Mouse (Mus musculus) embryonic facial prominence, embryonic 14.5 days (tissue): ENCODE results near the gene Olfm2. TPM values are rescaled to one million over a fixed set of nuclear protein-coding genes. Genes with fewer than 3 reads are reported as not detected.
"Not testable (repeated sequence)": the region's sequence is repeated elsewhere in the genome, so short reads cannot be mapped to it uniquely, and the experiment has no call there.

Experiments used
- ATAC-seq: fragments of 200-750 bp; cut with Nextera tagmentation; 2 replicates; pipeline ENCODE4 v1.8.0; 2017; ENCODE audit warnings: low read depth, moderate number of reproducible peaks, moderate TSS enrichment
- DNase-seq: peaks from one replicate; pipeline ENCODE4 v3.0.0-alpha.2; 2015; ENCODE audit warnings: low spot score
- H3K27ac ChIP-seq: fragments of 300-500 bp; sonication (generic); replicated peaks from 2 replicates; pipeline ENCODE4 v1.5.1; 2014; ENCODE audit warnings: low read depth, mild to moderate bottlenecking, low read length, moderate library complexity
- H3K27me3 ChIP-seq: fragments of 300-500 bp; sonication (generic); replicated peaks from 2 replicates; pipeline ENCODE4 v1.6.1; 2014; ENCODE audit warnings: low read length; ENCODE audit not compliant: control insufficient read depth, insufficient read depth
- H3K36me3 ChIP-seq: fragments of 300-500 bp; sonication (generic); 2 replicates; pipeline ENCODE4 v1.6.1; 2014; ENCODE audit warnings: low read length, mixed read lengths; ENCODE audit not compliant: control insufficient read depth, insufficient read depth
- H3K4me1 ChIP-seq: fragments of 300-500 bp; sonication (generic); 2 replicates; pipeline ENCODE4 v1.6.1; 2014; ENCODE audit warnings: antibody characterized with exemption, low read length; ENCODE audit not compliant: control insufficient read depth, insufficient read depth
- H3K4me2 ChIP-seq: fragments of 300-500 bp; sonication (generic); 2 replicates; pipeline ENCODE4 v1.6.1; 2014; ENCODE audit warnings: low read depth, mild to moderate bottlenecking, low read length, moderate library complexity, mixed read lengths
- H3K4me3 ChIP-seq: fragments of 300-500 bp; sonication (generic); 2 replicates; pipeline ENCODE4 v1.5.1; 2014; ENCODE audit warnings: low read depth, mild to moderate bottlenecking, low read length
- H3K9ac ChIP-seq: fragments of 300-500 bp; sonication (generic); 2 replicates; pipeline ENCODE4 v1.6.1; 2014; ENCODE audit warnings: low read depth, mild to moderate bottlenecking, low read length, moderate library complexity, mixed read lengths
- H3K9me3 ChIP-seq: fragments of 300-500 bp; sonication (generic); 2 replicates; pipeline ENCODE4 v1.6.1; 2016; ENCODE audit warnings: low read length; ENCODE audit not compliant: control insufficient read depth
- WGBS: fragments of 180-500 bp; shearing (Covaris S2); extraction: QIAGEN DNeasy Blood & Tissue Kit; methylation state at CpG from one replicate; pipeline ENCODE4 v1.1.7; 2014; 5-methylcytosine and 5-hydroxymethylcytosine counted together
- polyA plus RNA-seq: library from polyadenylated mRNA; unstranded; fragments of >200 nt; fragmentation: Nextera tagmentation; extraction: Ambion mirVana; gene quantifications from 2 replicates; pipeline ENCODE4 v1.2.1, GENCODE M21; 2014

The Olfm2 gene
- polyA plus RNA-seq, 1 experiment from 2014 or later = 9.2 TPM

DNA sequence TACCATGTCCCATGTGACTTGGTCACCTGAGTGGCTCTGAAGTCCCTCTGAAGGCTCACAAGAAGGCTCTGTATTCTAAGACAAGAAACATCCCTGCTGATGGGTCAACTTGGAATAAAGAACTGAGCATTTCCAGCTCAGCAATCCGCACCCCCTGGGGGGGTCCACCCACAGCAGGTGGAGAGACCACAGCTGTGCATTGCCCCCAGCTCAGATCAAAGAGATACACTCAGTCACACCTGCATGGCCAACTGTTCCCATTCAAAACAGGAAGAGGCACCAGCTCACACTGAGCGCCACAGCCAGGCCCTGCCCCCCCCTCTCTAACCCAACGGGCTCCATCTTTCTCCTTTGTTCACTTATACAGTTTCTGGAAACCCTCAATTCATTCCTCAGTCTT, 109.9 kb downstream of the Olfm2 start:
- no peak overlapping the region for H3K27ac ChIP-seq
- H3K4me2 ChIP-seq = no peak overlapping the region
- no peaks in the 10 kb centered on the region; the same call in none of the 2 replicates for H3K4me1 ChIP-seq
- DNase-seq (no peak), ATAC-seq (no peak)
- no peak overlapping the region for H3K4me3 ChIP-seq
- no peak overlapping the region for H3K9ac ChIP-seq
- H3K9me3 ChIP-seq = no peaks in the 10 kb centered on the region
- WGBS = 83% methylated on average over 3 of the region's 3 CpGs
- no peaks in the 10 kb centered on the region for H3K27me3 ChIP-seq
- H3K36me3 ChIP-seq = peaks cover 31% of the 10 kb centered on the region

DNA sequence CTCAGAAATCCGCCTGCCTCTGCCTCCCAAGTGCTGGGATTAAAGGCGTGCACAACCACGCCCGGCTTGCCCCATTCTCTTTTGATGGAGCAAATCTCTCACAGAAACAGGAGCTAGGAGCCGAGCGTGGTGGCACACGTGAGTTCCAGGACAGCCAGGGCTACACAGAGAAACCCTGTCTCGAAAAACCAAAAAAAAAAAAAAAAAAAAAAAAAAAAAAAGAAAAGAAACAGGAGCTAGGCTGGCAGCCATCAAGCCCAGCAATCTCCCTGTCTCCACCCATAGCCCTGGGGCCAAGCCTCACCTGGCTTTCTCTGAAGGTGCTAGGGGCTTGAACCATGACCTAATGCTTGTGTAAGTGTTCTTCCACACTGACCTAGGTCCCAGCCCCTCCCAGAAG, 110.5 kb downstream of the Olfm2 start:
- not testable (repeated sequence) for H3K27ac ChIP-seq

DNA sequence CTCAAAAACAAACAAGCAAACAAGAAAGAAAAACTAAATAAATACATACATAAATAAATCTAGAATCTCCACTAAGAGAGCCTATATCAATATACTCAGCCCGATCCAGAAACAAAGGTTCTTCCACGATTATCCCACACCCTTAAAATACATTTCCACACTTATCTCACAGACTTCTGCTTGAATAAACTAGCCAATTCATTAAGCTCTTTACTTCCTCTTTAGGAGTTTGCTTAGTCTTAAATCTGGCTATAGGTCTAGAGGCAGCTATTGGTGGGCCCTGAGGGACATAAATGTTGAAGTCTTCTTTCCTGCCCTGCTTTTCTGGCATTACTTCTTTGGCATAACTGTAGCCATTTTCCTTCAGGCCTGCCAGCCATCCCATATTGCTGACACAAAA, 114.8 kb downstream of the Olfm2 start:
- no peak overlapping the region for H3K4me3 ChIP-seq
- no peaks in the 10 kb centered on the region for H3K4me1 ChIP-seq
- DNase-seq (no peak), ATAC-seq (no peak)
- no peaks in the 10 kb centered on the region for H3K36me3 ChIP-seq
- H3K9ac ChIP-seq = no peak overlapping the region
- WGBS = 97% methylated on average over 2 of the region's 2 CpGs
- no peaks in the 10 kb centered on the region for H3K9me3 ChIP-seq
- no peak overlapping the region for H3K27ac ChIP-seq
- H3K4me2 ChIP-seq = no peak overlapping the region
- H3K27me3 ChIP-seq = no peaks in the 10 kb centered on the region

More for the DNA sequence above, 110.5 kb downstream of the Olfm2 start:
- H3K4me2 ChIP-seq, ATAC-seq, H3K9me3 ChIP-seq, H3K27me3 ChIP-seq, H3K4me1 ChIP-seq, H3K9ac ChIP-seq, H3K4me3 ChIP-seq, DNase-seq: not testable (repeated sequence)
- WGBS = 85% methylated on average over 8 of the region's 8 CpGs
- peaks cover 31% of the 10 kb centered on the region for H3K36me3 ChIP-seq

Other genes starting within 250 kb of the Olfm2 start
- 80.9 and 90.5 TPM in 2 replicates for gene Zfp266, start 224.9 kb downstream of the Olfm2 start, polyA plus RNA-seq
- 12.0 and 14.5 TPM in 2 replicates for gene Zfp846, start 165.1 kb downstream of the Olfm2 start, polyA plus RNA-seq
- gene Ubl5, start 103.5 kb downstream of the Olfm2 start, polyA plus RNA-seq = 332 and 354 TPM in 2 replicates
- 11.5 and 14.3 TPM in 2 replicates for gene Fbxl12, start 101.6 kb downstream of the Olfm2 start, polyA plus RNA-seq
- 46.3 and 48.1 TPM in 2 replicates for gene Pin1, start 94.3 kb downstream of the Olfm2 start, polyA plus RNA-seq
- 8.3 and 13.2 TPM in 2 replicates for gene Col5a3, start 68.7 kb upstream of the Olfm2 start, polyA plus RNA-seq
- not detected in 2 replicates for gene Rdh8, start 72.2 kb upstream of the Olfm2 start, polyA plus RNA-seq
- 4.8 and 6.3 TPM in 2 replicates for gene A230050P20Rik, start 122.3 kb upstream of the Olfm2 start, polyA plus RNA-seq
- gene Angptl6, start 133.4 kb upstream of the Olfm2 start, polyA plus RNA-seq = 3.4 and 4.2 TPM in 2 replicates
- 65.7 and 76.3 TPM in 2 replicates for gene Ppan, start 141.8 kb upstream of the Olfm2 start, polyA plus RNA-seq
- gene Eif3g, start 152.3 kb upstream of the Olfm2 start, polyA plus RNA-seq = 245 and 273 TPM in 2 replicates
- gene Dnmt1, start 213.5 kb upstream of the Olfm2 start, polyA plus RNA-seq = 46.8 and 56.5 TPM in 2 replicates
- 54.5 and 59.6 TPM in 2 replicates for gene S1pr2, start 230.4 kb upstream of the Olfm2 start, polyA plus RNA-seq